Mouse (Mus musculus): ENCODE measurements at regions not wholly inside any gene's neighbourhood (a gene's known extent, or its start where the extent isn't known, plus 50 kb on each side); places are given as distances from the start of the nearest gene placed in this dataset.

GRCm38 (mm10) chr3:9200156-9200555 is 409.7 kb downstream of the Zfp704 start:
- DNase-seq (ENCODE audit: low read depth in 1 of 2, low spot score in 2 of 2), result no peak

GRCm38 (mm10) chr3:9198652-9199332 is 411.1 kb downstream of the Zfp704 start:
- peak in 1 of 2 experiments; percentile 28 for DNase-seq (ENCODE audit: low read depth in 1 of 2, low spot score in 2 of 2)

- DNase-seq (ENCODE audit: low read depth in 1 of 2, low spot score in 2 of 2), result no peak
Observed at GRCm38 (mm10) chr3:9195781-9196180, 414.1 kb downstream of the Zfp704 start.

- no peak for DNase-seq (ENCODE audit: low read depth in 1 of 2, low spot score in 2 of 2)
Observed at GRCm38 (mm10) chr3:9189366-9190287, 420.3 kb downstream of the Zfp704 start.

- DNase-seq (ENCODE audit: low read depth in 1 of 2, low spot score in 2 of 2), result no peak
Observed at GRCm38 (mm10) chr3:9186364-9187120, 423.3 kb downstream of the Zfp704 start.

GRCm38 (mm10) chr3:9181576-9181975 is 428.3 kb downstream of the Zfp704 start:
- DNase-seq (ENCODE audit: low read depth in 1 of 2, low spot score in 2 of 2), result no peak

GRCm38 (mm10) chr3:9179641-9180040 is 430.2 kb downstream of the Zfp704 start:
- no peak for DNase-seq (ENCODE audit: low read depth in 1 of 2, low spot score in 2 of 2)

GRCm38 (mm10) chr3:9174517-9174832 is 435.4 kb downstream of the Zfp704 start:
- DNase-seq (ENCODE audit: low read depth in 1 of 2, low spot score in 2 of 2), result no peak

- DNase-seq (ENCODE audit: low read depth in 1 of 2, low spot score in 2 of 2), result no peak
Observed at GRCm38 (mm10) chr3:9173643-9174516, 436.0 kb downstream of the Zfp704 start.

GRCm38 (mm10) chr3:9171970-9172369 is 437.9 kb downstream of the Zfp704 start:
- DNase-seq (ENCODE audit: low read depth in 1 of 2, low spot score in 2 of 2), result no peak

- no peak for DNase-seq (ENCODE audit: low read depth in 1 of 2, low spot score in 2 of 2)
Observed at GRCm38 (mm10) chr3:9168955-9169354, 440.9 kb downstream of the Zfp704 start.

GRCm38 (mm10) chr3:9159073-9159472 is 450.8 kb downstream of the Zfp704 start:
- no peak for DNase-seq (ENCODE audit: low read depth in 1 of 2, low spot score in 2 of 2)

- DNase-seq (ENCODE audit: low read depth in 1 of 2, low spot score in 2 of 2), result no peak
Observed at GRCm38 (mm10) chr3:9154172-9154571, 455.7 kb downstream of the Zfp704 start.

GRCm38 (mm10) chr3:9153690-9154089 is 456.2 kb downstream of the Zfp704 start:
- no peak for DNase-seq (ENCODE audit: low read depth in 1 of 2, low spot score in 2 of 2)

GRCm38 (mm10) chr3:9152256-9152655 is 457.6 kb downstream of the Zfp704 start:
- DNase-seq (ENCODE audit: low read depth in 1 of 2, low spot score in 2 of 2), result no peak

- DNase-seq (ENCODE audit: low read depth in 1 of 2, low spot score in 2 of 2), result no peak
Observed at GRCm38 (mm10) chr3:9151590-9151989, 458.3 kb downstream of the Zfp704 start.

- peak in 1 of 2 experiments; percentile 4 for DNase-seq (ENCODE audit: low read depth in 1 of 2, low spot score in 2 of 2)
Observed at GRCm38 (mm10) chr3:9148605-9149004, 461.3 kb downstream of the Zfp704 start.

GRCm38 (mm10) chr3:9146481-9146880 is 463.4 kb downstream of the Zfp704 start:
- no peak for DNase-seq (ENCODE audit: low read depth in 1 of 2, low spot score in 2 of 2)

GRCm38 (mm10) chr3:9145612-9146011 is 464.3 kb downstream of the Zfp704 start:
- no peak for DNase-seq (ENCODE audit: low read depth in 1 of 2, low spot score in 2 of 2)

- DNase-seq (ENCODE audit: low read depth in 1 of 2, low spot score in 2 of 2), result no peak
Observed at GRCm38 (mm10) chr3:9141836-9142235, 468.0 kb downstream of the Zfp704 start.
